Mouse (Mus musculus) B cell, adult 67 days (primary cell): Measurements from ENCODE around the gene Rad51ap1. TPM values are rescaled to one million over a fixed set of nuclear protein-coding genes. Genes with fewer than 3 reads are reported as not detected.

Experiments used
- total RNA-seq, 2 experiments: library from RNA; stranded (reverse); gene quantifications; 4 replicates each; pipeline ENCODE4 v1.2.4; 2023

Rad51ap1 gene
- 1 to 10 TPM; 3.0 to 4.0 TPM for total RNA-seq

DNA sequence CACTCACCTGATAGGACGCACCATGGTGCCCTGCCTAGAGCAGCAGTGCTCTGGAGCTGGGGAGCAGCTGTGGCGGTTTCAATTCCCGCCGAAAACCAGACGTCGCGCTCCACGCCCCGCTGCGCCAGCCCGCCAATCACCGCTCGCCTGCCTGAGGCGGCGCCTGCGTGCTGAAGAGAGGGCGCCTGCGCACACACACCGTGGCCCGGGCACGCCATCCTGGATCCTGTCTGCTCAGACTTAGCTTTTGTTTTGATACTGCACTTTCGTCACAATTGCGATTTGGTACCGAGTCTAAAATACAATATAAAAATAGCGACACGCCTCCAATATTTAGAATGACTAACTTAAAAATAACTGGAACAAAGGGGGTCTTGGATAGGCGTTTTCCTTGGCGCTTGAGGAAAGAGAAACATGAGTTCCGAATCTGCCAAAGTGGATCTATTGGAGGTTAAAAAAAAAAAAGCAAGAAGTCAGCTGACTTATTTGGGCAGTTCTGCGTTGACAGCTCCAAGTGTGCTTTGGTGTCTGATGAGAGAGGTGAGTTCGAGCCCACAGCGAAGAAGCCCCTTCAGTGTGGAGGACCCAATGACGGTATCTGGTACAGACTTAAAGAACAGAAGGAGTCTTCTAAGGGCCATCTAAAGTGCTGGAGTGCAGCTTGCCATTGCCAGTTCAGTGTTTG lies at the start of gene Rad51ap1, which contains the start of gene D6Wsu163e:
Gene Rad51ap1 (minus strand): TSS at position 101 of the 685 bp plus-strand sequence.
Gene D6Wsu163e (plus strand): TSS at position 476 of the 685 bp plus-strand sequence.

DNA sequence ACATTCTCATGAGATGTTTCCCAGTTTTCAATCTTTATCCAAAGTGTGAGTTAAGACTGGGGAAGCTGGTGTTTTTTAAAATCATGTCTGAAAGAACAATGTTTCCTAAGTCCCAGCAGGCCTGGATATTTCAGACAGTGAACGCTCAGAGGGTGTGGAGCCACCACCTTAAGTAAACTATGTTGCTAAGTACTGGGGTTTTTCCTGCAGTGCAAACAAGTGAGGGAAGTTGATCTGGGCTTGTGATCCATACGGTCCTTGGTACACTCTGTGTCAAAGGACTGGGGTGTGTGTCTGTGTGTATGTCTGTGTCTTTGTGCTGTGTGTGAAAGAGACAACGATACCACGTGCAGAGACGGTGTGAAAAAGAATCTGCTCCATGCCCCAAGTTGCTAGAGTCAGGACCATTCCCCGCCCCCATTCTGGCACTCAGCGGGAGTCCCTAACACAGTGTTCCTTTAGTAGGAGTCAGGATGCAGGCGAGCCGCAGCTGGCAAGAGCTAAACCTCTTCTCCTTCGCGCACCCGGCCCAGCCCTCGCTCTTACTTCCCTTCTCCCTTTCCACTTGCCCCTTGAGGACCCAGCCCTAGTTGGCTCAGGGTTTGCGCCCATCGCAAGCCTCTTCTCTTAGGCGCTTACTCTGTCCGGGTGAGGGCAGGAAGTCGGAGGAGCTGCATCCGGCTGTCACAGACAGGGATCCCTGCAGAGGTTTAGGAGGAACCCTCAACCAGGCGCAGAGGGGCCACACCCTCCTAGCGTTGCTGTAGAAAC lies 18.1 kb downstream of the Rad51ap1 start, which contains the start of gene Dyrk4:
Gene Dyrk4 (minus strand): TSS at position 729 of the 771 bp plus-strand sequence.

Other genes with a start within 250 kb of the Rad51ap1 start
- gene Kcna6, start 198.9 kb downstream of the Rad51ap1 start, total RNA-seq = not detected
- 10 to 100 TPM; 52.1 to 52.9 TPM for gene Ndufa9, start 90.5 kb downstream of the Rad51ap1 start, total RNA-seq
- gene Akap3, start 86.5 kb downstream of the Rad51ap1 start, total RNA-seq = not detected
- gene Dyrk4, start 17.7 kb downstream of the Rad51ap1 start, total RNA-seq = 1 to 10 TPM in 1 of 2 experiments, under 1 TPM in 1; 0.92 to 1.1 TPM
- 10 to 100 TPM; 40.8 to 43.6 TPM for gene D6Wsu163e, start 375 bp upstream of the Rad51ap1 start, total RNA-seq
- not detected for gene Fgf6, start 76.0 kb upstream of the Rad51ap1 start, total RNA-seq
- not detected for gene Fgf23, start 133.3 kb upstream of the Rad51ap1 start, total RNA-seq
- 1 to 10 TPM; 7.8 to 8.9 TPM for gene Tigar, start 170.0 kb upstream of the Rad51ap1 start, total RNA-seq
- 10 to 100 TPM; 46.3 to 65.6 TPM for gene Ccnd2, start 212.6 kb upstream of the Rad51ap1 start, total RNA-seq